28 mouse cellular contexts compared by ENCODE assay signal in the genomic region with DNA sequence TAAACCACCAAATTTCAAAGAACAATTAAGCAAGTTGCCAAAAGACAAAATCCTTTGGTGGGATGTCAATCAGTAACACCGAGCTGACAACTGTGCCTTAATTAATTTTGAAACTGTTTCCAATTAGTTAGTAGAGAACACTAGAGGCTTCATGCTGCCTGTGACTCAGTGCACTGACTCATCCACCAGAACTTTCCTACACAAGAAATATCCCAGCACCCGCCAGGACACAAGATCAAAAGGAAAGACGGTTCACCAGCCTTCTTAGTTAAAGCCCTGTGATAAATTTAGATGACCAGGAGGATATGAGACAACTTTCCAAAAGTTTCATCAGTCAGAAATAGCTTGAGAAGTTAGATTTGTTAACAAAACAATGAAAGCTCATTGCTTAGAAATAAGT. TPM values are rescaled to one million over a fixed set of nuclear protein-coding genes. Genes with fewer than 3 reads are reported as not detected.
DNase-seq lines count a peak whose midpoint lies in the region; ATAC-seq and TF ChIP-seq lines count a peak whose summit lies in the region.
"Had no signal": no experiment of that assay in that cellular context is flagged by ENCODE, and none has a peak within 500 bp of the region (broad histone marks: within the 10 kb centered on the region; RNA-seq: fewer than 3 reads in every experiment).

No protein-coding gene starts in this region.

- 23% methylated on average over 3 of the region's 3 CpGs for WGBS in forebrain, embryonic 14.5 days
- 36% methylated on average over 3 of the region's 3 CpGs for WGBS in forebrain, embryonic 13.5 days

- peak; percentile 3 for DNase-seq in forebrain, embryonic 14.5 days (ENCODE audit: low spot score)
- peak; percentile 92 for DNase-seq in 3T3-L1 (ENCODE audit: low read depth, low spot score)
- DNase-seq in adrenal gland, adult 2 months = peak; percentile 70
- DNase-seq in brain, embryonic 14.5 days (ENCODE audit: low read depth) = peak; percentile 8
- DNase-seq in layer of hippocampus, adult 11-12 months (ENCODE audit: low spot score) = no peak
- DNase-seq in heart, postnatal 36 days = no peak
- no peak for DNase-seq in natural killer cell, adult 2 months (ENCODE audit: low spot score in 2 of 2)
- DNase-seq: B cell, adult 2 months; cerebellum, adult 11-12 months; cerebellum, postnatal 14 days; gastrocnemius, postnatal 36 days; heart, postnatal 10 days; layer of hippocampus, postnatal 36 days; liver, embryonic 13.5 days; lung, embryonic 14.5 days; lung, postnatal 36 days; thymus, adult 18-20 months; thymus, postnatal 4 days had no signal

- H3K27ac ChIP-seq in forebrain, embryonic 14.5 days (ENCODE audit: low read depth, low read length) = no peak overlapping the region
- H3K27ac ChIP-seq in forebrain, embryonic 13.5 days = no peak overlapping the region
- H3K27ac ChIP-seq: embryonic facial prominence, embryonic 13.5 days; heart, embryonic 10.5 days; hindbrain, embryonic 13.5 days; kidney, embryonic 15.5 days; limb, embryonic 13.5 days; liver, embryonic 13.5 days; midbrain, embryonic 15.5 days had no signal

- H3K36me3 ChIP-seq in forebrain, embryonic 14.5 days (ENCODE audit: control insufficient read depth, insufficient read depth, low read length) = no peaks in the 10 kb centered on the region
- H3K36me3 ChIP-seq in forebrain, embryonic 13.5 days (ENCODE audit: poor library complexity, severe bottlenecking) = no peaks in the 10 kb centered on the region
- H3K36me3 ChIP-seq: embryonic facial prominence, embryonic 13.5 days; heart, embryonic 10.5 days; hindbrain, embryonic 13.5 days; kidney, embryonic 15.5 days; limb, embryonic 13.5 days; liver, embryonic 13.5 days; midbrain, embryonic 15.5 days had no signal

- no peaks in the 10 kb centered on the region for H3K27me3 ChIP-seq in forebrain, embryonic 14.5 days (replicated peaks; ENCODE audit: control insufficient read depth, insufficient read depth, low read length)
- no peaks in the 10 kb centered on the region for H3K27me3 ChIP-seq in forebrain, embryonic 13.5 days
- H3K27me3 ChIP-seq: embryonic facial prominence, embryonic 13.5 days; hindbrain, embryonic 13.5 days; kidney, embryonic 15.5 days; limb, embryonic 13.5 days; liver, embryonic 13.5 days; midbrain, embryonic 15.5 days had no signal

- no peak for TF ChIP-seq CTCF in brain, embryonic 14.5 days (IDR thresholded peaks at IDR 0.05; ENCODE audit: borderline replicate concordance, extremely low read depth, insufficient read depth, insufficient read length)

- no peak overlapping the region for H3K9ac ChIP-seq in forebrain, embryonic 14.5 days (ENCODE audit: low read length)
- H3K9ac ChIP-seq in forebrain, embryonic 13.5 days = no peak overlapping the region
- H3K9ac ChIP-seq: embryonic facial prominence, embryonic 13.5 days; hindbrain, embryonic 13.5 days; kidney, embryonic 15.5 days; limb, embryonic 13.5 days; liver, embryonic 13.5 days; lung, embryonic 14.5 days; midbrain, embryonic 15.5 days had no signal

- ATAC-seq in forebrain, embryonic 14.5 days = no peak
- no peak for ATAC-seq in forebrain, embryonic 13.5 days
- ATAC-seq: activated CD4-positive, CD25-positive, alpha-beta regulatory T cell, adult 4 months; intestine, embryonic 16.5 days; midbrain, embryonic 15.5 days had no signal

- H3K9me3 ChIP-seq in forebrain, embryonic 14.5 days (replicated peaks; ENCODE audit: control insufficient read depth, low read length) = no peaks in the 10 kb centered on the region
- no peaks in the 10 kb centered on the region for H3K9me3 ChIP-seq in forebrain, embryonic 13.5 days (replicated peaks)
- H3K9me3 ChIP-seq: embryonic facial prominence, embryonic 13.5 days; heart, embryonic 10.5 days; hindbrain, embryonic 13.5 days; kidney, embryonic 15.5 days; limb, embryonic 13.5 days; liver, embryonic 13.5 days; midbrain, embryonic 15.5 days had no signal

- H3K4me3 ChIP-seq in forebrain, embryonic 14.5 days (ENCODE audit: low read depth, low read length) = no peak overlapping the region
- H3K4me3 ChIP-seq in forebrain, embryonic 13.5 days = no peak overlapping the region
- H3K4me3 ChIP-seq: embryonic facial prominence, embryonic 13.5 days; heart, embryonic 10.5 days; hindbrain, embryonic 13.5 days; kidney, embryonic 15.5 days; layer of hippocampus, adult 2 months; limb, embryonic 13.5 days; liver, embryonic 13.5 days; midbrain, embryonic 15.5 days had no signal

- TF ChIP-seq POLR2A in brain, embryonic 14.5 days (IDR thresholded peaks at IDR 0.05; ENCODE audit: borderline replicate concordance, extremely low read depth, insufficient read depth, insufficient read length, poor library complexity, severe bottlenecking) = no peak

- no peaks in the 10 kb centered on the region for H3K4me1 ChIP-seq in forebrain, embryonic 14.5 days (ENCODE audit: control insufficient read depth, insufficient read depth, low read length)
- no peaks in the 10 kb centered on the region for H3K4me1 ChIP-seq in forebrain, embryonic 13.5 days
- H3K4me1 ChIP-seq: embryonic facial prominence, embryonic 13.5 days; heart, embryonic 10.5 days; hindbrain, embryonic 13.5 days; kidney, embryonic 15.5 days; limb, embryonic 13.5 days; liver, embryonic 13.5 days; midbrain, embryonic 15.5 days had no signal

- intact Hi-C loops in heart, postnatal 36 days (cut with DNase I) = no loop called here

- no peak overlapping the region for H3K4me2 ChIP-seq in forebrain, embryonic 14.5 days (ENCODE audit: low read length)
- no peak overlapping the region for H3K4me2 ChIP-seq in forebrain, embryonic 13.5 days
- H3K4me2 ChIP-seq: embryonic facial prominence, embryonic 13.5 days; hindbrain, embryonic 13.5 days; kidney, embryonic 15.5 days; limb, embryonic 13.5 days; liver, embryonic 13.5 days; lung, embryonic 14.5 days; midbrain, embryonic 15.5 days had no signal

RNA-seq across cellular contexts. Expression of a gene that starts 38.6 kb away (rescaled TPM):
- 19.1 and 20.5 TPM in 2 replicates for polyA plus RNA-seq in forebrain, embryonic 14.5 days (2014; fragmentation: Nextera tagmentation; extraction: Ambion mirVana)
- 28.2 and 28.7 TPM in 2 replicates for polyA plus RNA-seq in forebrain, embryonic 13.5 days (2015; fragmentation: Nextera tagmentation; extraction: Ambion mirVana)
- under 1 TPM; 0.69 to 0.81 TPM for total RNA-seq in adrenal gland, adult 2 months (2021)
- not detected in 2 replicates for polyA plus RNA-seq in adrenal gland, adult 2 months (2012; rRNA removed)
- polyA plus RNA-seq in brain, embryonic 14.5 days (2012; rRNA removed) = 4.2 and 7.3 TPM in 2 replicates
- total RNA-seq in heart, postnatal 36 days (2021) = under 1 TPM; 0.76 to 0.89 TPM

RNA-seq across cellular contexts. Expression of a gene that starts 38.6 kb away (rescaled TPM):
- 12.4 and 16.6 TPM in 2 replicates for polyA plus RNA-seq in forebrain, embryonic 14.5 days (2014; fragmentation: Nextera tagmentation; extraction: Ambion mirVana)
- 9.6 and 12.1 TPM in 2 replicates for polyA plus RNA-seq in forebrain, embryonic 13.5 days (2015; fragmentation: Nextera tagmentation; extraction: Ambion mirVana)
- total RNA-seq in adrenal gland, adult 2 months (2021) = 1 to 10 TPM; 7.1 to 8.4 TPM
- polyA plus RNA-seq in adrenal gland, adult 2 months (2012; rRNA removed) = 0.93 and 1.0 TPM in 2 replicates
- polyA plus RNA-seq in brain, embryonic 14.5 days (2012; rRNA removed) = 6.3 and 8.7 TPM in 2 replicates
- 10 to 100 TPM; 11.2 to 13.5 TPM for total RNA-seq in heart, postnatal 36 days (2021)

Comparison
In these comparisons a context has a peak if more than half of its experiments do, and no peak if none do; other contexts are left out.
1. DNase-seq: peak in forebrain, embryonic 14.5 days (single experiment), 3T3-L1 (single experiment), adrenal gland, adult 2 months (single experiment) and brain, embryonic 14.5 days (single experiment); none in layer of hippocampus, adult 11-12 months (single experiment), heart, postnatal 36 days (0 of 2) and natural killer cell, adult 2 months (0 of 2).